Mouse (Mus musculus): Measurements from ENCODE around the gene Tnni3. TPM values are rescaled to one million over a fixed set of nuclear protein-coding genes. Genes with fewer than 3 reads are reported as not detected.
"Not testable (repeated sequence)": the region's sequence is repeated elsewhere in the genome, so short reads cannot be mapped to it uniquely, and the experiment has no call there.

Gene Tnni3
- total RNA-seq (2022) = 1 to 10 TPM; 1.9 to 4.5 (median 4.1) TPM

DNA sequence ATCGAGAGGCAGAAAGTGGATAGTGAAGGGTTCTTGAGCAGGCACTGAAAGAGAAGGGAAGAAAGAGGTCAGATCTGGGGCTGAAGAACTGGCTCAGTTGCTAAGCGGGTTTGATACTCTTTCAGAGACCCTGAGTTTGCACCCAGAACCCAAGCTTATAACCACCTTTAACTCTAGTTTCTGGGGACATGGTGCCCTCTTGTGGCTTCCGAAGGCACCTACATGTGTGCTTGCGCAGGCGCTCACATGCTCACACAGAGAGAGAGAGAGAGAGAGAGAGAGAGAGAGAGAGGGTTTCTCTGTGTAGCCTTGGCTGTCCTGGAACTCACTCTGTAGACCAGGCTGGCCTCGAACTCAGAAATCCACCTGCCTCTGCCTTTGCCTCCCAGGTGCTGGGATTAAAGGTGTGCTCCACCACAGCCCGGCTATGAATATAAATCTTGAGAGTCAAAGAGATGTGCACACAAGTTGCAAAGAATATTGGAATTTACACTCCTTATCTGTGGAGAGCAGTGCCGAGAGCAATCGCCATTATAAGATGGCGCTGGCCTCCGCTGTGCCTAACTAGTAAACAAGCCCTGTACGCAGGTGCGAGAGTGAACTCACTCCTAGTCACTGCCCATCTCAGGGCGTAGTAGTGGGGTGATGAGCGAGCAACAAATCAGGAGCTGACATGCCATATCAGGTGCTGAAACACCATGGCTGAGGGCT is at the start of gene Tnni3:
Gene Tnni3, minus strand, starts transcription at position 18 of the 711 bp plus-strand sequence.
- not testable (repeated sequence) for DNase-seq (ENCODE audit: low spot score in 2 of 2)

GRCm38 (mm10) chr7:4572361-4572760 is 48.3 kb upstream of the Tnni3 start:
- not testable (repeated sequence) for DNase-seq (ENCODE audit: low spot score in 2 of 2)

- DNase-seq (ENCODE audit: low spot score in 2 of 2) = no peak
These were observed 38.6 kb upstream of the Tnni3 start for GRCm38 (mm10) chr7:4562660-4563059.

DNA sequence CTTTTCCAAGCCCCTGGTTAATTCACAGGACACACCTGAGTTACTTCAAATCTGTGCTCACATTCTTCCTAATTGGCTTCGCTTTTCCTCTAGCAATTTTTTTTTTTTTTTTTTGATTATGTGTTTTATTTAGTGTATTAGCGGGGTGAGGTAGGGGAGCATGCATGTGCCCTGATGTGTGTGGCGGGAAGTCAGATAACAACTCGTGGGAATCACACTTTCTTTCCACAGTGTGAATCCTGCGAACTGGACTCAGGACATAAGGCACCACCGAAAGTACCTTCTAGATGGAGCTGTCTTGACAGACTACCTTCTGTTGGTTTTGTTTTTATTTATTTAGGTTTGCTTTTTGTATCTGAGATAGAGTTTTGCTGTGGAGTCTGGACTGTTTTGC is 33.1 kb upstream of the Tnni3 start:
- DNase-seq (ENCODE audit: low spot score in 2 of 2) = no peak

- peak; percentile 46 to 67 for DNase-seq (ENCODE audit: low spot score in 2 of 2)
These were observed 32.5 kb upstream of the Tnni3 start for GRCm38 (mm10) chr7:4556256-4557166.

- peak; percentile 56 to 83 for DNase-seq (ENCODE audit: low spot score in 2 of 2)
These were observed 23.2 kb upstream of the Tnni3 start, which contains the start of gene Syt5 for GRCm38 (mm10) chr7:4547221-4547641. Gene Syt5, minus strand, starts transcription at chr7:4547541.

DNA sequence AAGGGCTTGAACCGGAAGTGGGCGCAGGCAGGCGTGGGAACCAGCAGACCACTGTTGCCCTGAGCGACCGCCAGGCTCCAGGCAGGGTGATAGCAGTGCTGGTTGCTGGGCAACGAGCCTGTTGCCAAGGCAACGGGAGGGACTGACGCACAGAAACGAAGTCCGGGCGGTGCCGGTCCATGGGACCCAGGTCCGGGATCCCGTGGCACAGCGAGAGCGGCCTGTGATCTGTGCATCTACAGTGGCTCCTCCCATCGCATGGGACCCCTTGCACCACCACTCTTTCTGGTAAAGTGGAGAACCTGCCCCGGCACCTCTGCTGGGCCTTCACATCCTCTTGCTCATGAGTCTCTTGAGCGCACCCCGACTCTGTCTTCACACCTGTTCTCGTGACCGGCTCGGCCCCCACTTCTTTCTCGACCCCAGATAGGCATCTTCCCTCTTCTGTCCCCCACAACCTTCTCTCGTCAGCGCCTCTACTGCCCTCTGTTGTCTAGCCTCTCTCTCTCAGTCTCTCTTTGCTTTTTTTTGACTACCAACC is 22.6 kb upstream of the Tnni3 start:
- DNase-seq (ENCODE audit: low spot score in 2 of 2) = peak; percentile 93 to 97

- DNase-seq (ENCODE audit: low spot score in 2 of 2) = no peak
These were observed 22.0 kb upstream of the Tnni3 start for GRCm38 (mm10) chr7:4546050-4546449.

GRCm38 (mm10) chr7:4542013-4542412 is 18.0 kb upstream of the Tnni3 start:
- DNase-seq (ENCODE audit: low spot score in 2 of 2) = no peak

DNA sequence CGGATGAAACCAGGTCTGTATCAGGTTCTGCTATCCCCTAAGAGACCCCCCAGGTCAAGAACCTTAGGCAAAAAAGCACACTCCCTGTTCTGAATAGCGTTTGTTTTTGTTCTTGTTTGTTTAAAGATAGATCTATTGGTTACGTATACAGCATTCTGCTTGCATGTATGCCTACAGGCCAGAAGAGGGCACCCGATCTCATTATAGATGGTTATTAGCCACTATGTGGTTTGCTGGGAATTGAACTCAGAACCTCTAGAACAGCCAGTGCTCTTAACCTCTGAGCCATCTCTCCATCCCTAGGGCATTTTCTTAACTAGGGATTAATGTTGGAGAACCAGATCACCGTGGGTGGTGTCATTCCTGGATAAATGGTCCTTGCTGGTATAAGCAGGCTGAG is 17.3 kb upstream of the Tnni3 start:
- no peak for DNase-seq (ENCODE audit: low spot score in 2 of 2)

- DNase-seq (ENCODE audit: low spot score in 2 of 2) = no peak
These were observed 15.0 kb upstream of the Tnni3 start for GRCm38 (mm10) chr7:4539019-4539418.

GRCm38 (mm10) chr7:4537181-4537580 is 13.2 kb upstream of the Tnni3 start:
- DNase-seq (ENCODE audit: low spot score in 2 of 2) = no peak

DNA sequence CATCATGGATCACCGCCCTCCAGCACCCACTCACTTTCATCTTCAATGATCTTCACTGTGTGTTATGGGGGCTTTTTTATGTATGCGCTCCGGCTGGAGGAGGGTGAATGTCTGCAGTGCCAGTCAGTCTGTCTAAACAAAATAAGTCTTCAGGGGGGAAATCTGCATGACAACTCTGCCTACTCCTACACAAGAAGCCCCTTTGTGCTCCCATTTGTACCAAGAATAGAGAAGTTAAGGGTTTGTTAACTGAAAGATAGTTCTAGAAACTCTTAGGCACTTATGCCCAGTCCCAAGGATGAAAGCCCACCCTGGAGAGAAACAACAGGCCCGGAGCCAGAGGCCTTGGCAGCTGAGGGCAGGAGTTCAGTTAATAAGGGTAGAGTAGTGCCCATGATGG is 12.3 kb upstream of the Tnni3 start:
- DNase-seq (ENCODE audit: low spot score in 2 of 2) = no peak

GRCm38 (mm10) chr7:4532005-4532729 is 8.1 kb upstream of the Tnni3 start, which contains the start of gene Dnaaf3:
Gene Dnaaf3, minus strand, starts transcription at chr7:4532453.
- no peak for DNase-seq (ENCODE audit: low spot score in 2 of 2)

DNA sequence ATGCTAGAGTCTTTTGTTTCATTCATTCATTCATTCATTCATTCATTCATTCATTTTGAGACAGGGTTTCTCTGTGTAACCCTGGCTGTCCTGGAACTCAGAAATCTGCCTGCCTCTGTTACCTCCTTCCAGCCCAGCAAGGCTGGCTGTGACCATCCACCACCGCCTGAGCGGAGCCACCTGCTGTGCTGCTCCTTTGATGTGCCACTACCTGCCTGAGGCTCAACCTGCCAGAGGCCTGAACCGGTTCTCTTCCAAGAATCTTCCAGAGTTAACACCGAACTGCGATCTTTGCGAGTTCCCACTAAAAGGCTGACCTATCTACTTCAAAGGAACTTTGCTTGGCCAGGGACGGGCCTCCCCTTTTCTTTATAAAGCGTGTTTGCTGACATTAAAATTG is 6.1 kb upstream of the Tnni3 start:
- DNase-seq (ENCODE audit: low spot score in 2 of 2) = not testable (repeated sequence)

GRCm38 (mm10) chr7:4527302-4527689 is 3.3 kb upstream of the Tnni3 start:
- no peak for DNase-seq (ENCODE audit: low spot score in 2 of 2)

DNA sequence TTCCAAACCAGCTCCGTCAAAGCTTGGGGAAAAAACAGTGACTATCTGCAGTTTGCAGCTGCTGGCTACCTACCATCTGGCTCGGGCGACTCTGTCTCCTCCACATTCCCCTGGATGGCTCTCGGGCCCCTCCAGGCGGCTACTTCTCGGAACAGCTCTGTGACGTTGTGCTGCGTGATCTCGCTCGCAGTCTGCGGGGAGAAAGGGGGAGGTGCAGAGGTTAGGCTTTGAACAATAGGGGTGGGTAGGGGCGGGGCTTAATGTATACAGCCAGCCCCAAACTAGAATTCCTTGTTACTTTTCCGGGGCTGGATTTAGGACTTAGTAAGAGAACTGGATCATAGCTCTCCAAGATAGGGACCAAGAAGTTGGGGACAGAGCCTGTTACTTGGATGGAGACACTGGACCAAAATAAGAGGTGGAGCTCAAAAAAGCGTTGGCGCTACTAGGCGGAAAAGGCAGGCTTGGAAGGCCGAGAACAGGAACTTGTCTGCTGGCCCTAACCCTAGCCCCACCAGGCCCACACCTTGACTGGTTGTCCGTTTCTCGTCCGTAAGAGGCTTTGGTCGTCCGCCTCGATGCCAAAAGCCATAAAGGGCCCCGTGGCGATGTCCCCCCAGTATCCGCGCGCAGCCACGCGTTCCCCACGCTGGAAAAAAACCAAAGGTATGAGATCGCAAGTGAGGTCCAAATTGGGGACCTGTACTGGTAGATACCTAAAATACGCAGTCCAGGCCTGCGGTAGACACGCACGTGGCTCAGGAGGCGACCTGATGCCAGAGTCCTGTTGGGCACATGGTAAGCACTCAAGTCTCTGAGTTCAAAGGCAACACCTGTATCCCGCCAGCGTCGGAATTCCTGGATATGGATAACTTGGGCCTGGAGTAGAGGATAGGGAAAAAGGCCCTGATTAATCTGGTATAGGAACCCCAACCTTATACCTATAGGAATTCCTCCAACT is 2.6 kb upstream of the Tnni3 start:
- peak in 1 of 2 experiments; percentile 65 for DNase-seq (ENCODE audit: low spot score in 2 of 2)

GRCm38 (mm10) chr7:4523205-4524130 is 561 bp downstream of the Tnni3 start:
- DNase-seq (ENCODE audit: low spot score in 2 of 2) = no peak

DNA sequence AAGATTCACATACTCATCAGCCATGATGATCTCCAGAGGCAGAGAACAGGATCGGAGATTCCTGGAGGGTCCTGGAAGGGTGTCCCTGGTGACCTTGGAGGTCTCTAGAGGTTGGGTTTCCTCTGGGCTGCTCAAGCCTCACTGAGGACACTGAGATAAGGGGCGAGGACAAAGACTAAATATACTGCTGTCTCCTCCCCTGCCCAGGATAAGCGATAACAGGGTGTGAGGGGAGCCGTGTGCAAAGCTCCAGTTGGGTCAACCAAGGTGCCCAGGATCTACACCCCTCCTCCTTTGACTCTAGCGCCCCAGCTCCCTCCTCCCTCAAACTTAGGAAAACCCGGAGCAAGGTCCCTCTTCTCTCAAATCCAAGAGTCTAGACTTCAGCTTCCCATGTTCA is 1.7 kb downstream of the Tnni3 start:
- DNase-seq (ENCODE audit: low spot score in 2 of 2) = no peak
